Mouse (Mus musculus) lung, postnatal 14 days (tissue): ENCODE measurements around the gene Eno3.

ENCODE experiments used
- DNase-seq: peaks from one replicate; pipeline ENCODE4 v3.0.0; 2021

Eno3 gene

GRCm38 (mm10) chr11:70656964-70657363, at the start of gene Eno3:
Gene Eno3, plus strand, starts transcription at chr11:70657202.
- no peak for DNase-seq

- DNase-seq: no peak
Observed at GRCm38 (mm10) chr11:70607611-70608010, 49.4 kb upstream of the Eno3 start.

DNA sequence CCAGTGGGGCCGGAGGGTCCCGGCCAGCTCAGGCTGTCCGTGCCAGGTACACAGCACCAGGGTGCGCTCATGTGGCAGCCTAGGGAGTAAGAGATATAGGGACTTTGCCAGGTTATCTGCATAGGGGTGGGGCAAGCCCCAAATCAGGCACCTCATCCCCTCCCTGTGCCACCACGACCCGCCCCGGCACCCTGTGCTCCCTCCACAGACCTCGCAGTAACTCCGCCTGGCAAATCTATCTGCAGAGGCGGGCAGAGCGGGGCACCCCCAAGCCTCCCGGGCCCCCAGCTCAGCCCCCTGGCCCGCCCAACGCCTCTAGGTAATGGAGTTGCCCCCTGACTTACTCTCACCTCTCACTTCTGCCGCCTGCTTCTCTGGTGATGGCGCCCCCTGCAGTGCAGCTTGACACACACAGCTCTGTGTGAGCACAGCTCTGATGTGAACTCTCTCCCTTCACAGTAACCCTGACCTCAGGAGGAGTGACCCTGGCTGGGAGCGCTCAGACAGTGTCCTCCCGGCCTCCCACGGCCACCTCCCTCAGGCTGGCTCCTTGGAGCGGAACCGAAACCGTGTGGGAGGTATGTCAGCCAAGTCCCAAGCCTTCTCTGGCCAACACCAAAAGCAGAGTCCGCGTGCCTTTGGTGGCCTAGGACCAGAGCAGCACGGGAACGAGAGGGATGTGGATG, 48.5 kb upstream of the Eno3 start:
- peak; percentile 40 for DNase-seq

DNA sequence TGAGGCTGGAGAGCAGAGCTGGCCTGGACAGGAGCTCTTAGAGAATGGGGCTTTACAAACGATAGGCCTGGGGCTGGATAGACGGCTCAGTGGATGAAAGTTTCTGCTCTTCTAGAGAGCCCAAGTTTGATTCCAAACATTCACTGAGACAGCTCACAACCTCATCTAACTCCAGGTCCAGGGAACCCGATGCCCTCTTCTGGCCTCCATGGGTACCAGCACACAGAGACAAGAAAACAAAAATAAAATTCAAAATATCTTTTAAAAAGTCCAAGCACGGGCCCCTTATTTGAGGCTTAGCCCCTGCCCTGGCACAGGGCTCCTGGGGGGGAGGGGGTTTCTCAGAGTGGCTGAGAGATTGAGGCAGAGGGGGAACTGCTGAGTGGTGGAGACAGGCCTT, 46.2 kb upstream of the Eno3 start:
- DNase-seq: no peak

DNA sequence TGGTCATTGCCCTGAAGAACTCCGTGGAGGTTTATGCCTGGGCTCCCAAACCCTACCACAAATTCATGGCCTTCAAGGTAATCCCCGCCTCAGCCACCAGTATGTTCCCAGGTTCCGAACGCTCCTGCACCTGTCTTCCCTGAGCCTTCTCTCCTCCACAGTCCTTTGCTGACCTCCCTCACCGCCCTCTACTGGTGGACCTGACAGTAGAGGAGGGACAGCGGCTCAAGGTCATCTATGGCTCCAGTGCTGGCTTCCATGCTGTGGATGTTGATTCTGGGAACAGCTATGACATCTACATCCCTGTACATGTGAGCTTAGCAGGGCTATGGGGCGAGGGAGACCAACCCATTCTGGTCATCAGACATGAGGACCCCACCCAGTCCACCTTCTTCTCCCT, 44.5 kb upstream of the Eno3 start:
- DNase-seq: no peak

DNA sequence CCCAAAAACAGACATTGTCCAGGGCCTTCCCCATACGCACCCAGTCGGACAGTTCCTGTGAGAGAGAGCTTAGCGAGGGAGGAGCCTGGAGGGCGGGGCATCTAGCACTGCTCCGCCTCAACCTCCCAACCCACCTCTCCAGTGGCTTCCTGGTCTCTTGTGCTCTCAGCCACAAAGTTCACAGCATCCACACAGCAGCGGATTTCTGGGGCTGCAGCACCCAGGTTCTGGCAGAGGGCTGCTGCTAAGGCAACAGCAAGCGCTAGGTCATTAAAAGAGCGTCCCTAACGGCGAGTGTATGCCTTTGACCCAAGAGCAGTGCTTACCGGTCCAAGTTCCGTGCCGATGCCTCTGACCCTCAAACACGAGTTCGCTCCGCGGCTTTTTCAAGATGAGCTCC, 41.9 kb upstream of the Eno3 start:
- peak; percentile 71 for DNase-seq

DNA sequence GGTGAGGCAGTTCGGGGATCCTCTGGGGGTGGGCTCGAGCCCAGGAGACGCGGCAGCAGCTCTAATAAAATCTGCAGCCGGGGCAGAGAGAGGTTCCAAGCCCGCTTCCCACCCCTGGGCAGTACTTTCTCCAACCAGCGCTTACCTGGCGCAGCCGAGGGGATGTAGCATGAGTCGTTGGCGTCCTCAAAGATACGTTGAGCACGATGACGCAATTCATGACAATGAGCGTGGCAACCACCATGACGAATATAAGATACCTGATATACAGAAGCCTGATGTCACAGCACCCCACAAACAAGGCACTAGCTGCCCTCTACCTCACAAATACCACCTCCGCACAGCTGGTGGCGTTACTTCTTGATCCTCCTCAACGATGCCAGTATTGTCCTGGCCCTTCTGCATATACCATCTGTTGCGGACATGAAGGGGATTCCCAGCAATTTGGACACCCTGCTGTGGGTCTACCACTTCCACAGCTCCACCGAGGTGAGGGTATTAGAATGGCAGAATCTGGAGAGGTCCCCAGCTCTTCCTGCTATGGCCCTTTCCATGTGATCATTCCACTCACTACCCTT, 41.4 kb upstream of the Eno3 start, which contains the start of gene 4930544D05Rik:
4930544D05Rik (plus strand) TSS at position 333 of the 578 bp plus-strand sequence.
- no peak for DNase-seq

DNA sequence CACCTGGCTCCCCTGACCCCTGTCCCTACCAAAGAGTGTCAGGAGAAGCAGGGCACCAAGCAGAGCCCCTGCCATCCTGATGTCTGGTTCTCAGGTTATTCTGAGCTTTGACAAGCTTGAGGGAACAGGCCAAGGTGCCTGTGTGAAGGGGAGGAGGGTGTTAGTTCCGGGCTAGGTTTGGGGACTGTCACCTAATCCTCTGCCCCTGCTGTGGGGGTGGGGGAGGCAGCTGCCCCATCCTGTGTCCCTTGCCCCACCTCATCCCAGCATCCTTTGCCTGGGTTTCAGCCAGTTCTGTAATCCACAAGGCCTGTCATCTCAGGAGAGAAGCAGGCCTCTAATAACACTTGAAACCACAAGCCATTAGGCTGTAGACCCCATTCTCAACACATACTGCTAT, 37.9 kb upstream of the Eno3 start, which contains the start of gene Chrne:
Chrne (minus strand) TSS at position 116 of the 400 bp plus-strand sequence.
- DNase-seq: no peak

DNA sequence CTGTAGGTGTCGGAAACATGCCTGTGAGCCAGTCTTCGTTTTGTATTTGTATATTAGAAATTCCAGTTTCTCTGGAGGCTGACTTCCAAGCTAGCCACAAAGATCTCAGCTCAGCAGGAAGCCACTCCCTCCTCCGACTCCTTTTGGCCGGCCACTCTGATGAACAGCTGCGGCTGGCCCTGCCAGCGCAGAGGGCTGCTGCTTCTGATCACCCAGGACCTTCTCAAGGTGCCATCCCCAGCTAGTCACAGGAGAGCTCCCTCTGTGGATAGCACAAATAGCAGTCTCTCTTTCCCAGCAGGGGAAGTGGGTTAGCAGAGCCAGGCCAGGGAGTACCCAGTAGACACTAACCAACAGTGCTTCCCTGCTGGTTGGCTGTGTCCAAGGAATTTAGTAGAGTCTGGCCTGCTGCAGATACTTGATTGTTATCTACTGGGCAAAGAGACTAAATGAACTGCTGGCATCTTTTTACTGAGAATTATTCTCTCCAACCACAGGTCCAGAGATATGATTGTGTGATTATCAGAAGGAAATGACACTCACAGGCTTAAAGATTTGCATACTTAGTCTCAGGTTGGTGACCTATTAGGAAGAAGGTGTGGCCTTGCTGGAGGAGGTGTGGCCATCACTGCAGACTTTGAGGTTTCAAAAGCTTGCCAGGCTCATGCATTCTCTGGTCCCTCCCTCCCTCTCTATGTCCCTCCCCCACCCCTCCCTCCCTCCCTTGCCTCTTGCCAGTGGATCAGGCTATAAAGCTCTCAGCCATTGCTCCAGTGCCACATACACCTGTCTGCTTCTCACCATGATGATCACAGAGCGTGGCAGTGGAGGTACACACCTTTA, 34.8 kb upstream of the Eno3 start:
- no peak for DNase-seq

- no peak for DNase-seq
Observed at GRCm38 (mm10) chr11:70623053-70623742, 33.8 kb upstream of the Eno3 start.

DNA sequence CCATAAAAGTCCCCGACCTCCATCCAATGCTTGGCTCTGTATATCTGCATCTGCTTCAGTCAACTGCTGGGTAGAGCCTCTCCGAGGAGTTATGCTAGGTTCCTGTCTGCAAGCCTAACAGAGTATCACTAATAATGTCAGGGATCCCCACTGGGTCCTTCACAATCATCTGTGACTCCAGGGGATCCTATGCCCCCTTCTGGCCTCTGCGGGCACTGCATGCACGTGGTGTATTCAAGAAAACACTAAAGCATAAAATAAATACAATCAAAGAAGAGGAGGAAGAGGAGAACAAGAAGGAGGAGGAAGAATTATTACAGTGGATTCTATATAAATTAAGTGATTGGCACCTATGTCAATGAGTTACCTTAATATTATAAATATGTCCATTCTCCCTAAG, 31.5 kb upstream of the Eno3 start:
- peak; percentile 61 for DNase-seq

DNA sequence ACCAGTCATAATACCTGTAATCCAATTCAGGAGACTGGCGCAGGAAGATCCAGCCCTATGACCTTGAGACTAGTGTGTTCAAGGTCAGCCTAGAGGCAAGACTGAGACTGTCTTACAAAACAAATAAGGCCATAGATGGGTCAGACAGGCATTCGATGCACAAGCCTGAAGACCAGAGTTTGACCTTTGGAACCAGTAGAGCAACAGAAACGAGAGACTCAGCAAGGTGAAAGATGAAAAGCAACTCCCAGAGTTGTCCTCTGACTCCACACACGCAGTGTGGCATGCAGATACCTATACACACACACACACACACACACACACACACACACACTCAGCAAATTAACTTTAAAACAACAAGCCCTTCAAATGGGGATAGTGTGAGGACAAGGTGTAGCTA, 30.1 kb upstream of the Eno3 start:
- no peak for DNase-seq

- DNase-seq: no peak
Observed at GRCm38 (mm10) chr11:70628431-70628830, 28.6 kb upstream of the Eno3 start.

DNA sequence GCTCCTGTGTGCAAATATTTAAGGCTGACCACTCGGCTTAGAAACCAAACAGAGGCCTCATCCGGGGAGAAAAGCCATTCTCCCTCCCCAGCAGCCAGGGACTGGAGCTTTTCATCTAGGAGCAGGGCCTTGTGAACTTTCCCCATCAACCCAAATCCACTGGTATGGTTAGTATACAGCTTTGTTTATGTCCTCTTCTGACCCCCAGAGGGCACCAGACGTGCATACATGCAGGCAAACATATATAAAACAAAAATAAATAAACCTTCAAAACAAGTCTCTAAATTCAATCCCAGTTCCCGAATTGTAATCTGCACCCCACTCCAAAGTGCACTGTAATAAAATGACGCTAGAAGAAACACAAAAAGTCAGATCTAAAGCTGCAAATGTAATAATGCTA, 27.4 kb upstream of the Eno3 start:
- no peak for DNase-seq

DNA sequence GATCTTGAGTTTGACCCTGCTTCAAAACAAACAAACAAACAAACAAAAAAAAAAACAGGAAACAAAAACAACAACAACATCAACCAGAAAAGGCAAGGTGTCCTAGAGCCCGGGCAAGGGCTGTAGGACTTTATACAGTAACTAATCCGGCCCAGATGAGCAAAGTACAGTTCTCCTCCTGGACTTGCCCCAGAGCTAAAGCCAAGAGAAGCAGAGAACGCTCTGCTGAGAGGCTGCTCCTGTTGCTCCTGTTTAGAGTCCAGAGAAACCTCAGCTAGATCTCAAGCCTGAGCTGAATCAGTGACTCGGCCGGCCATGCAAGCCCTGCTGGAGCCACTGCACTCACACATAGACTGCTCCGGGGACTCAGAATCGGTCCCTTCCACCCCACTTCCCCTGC, 26.9 kb upstream of the Eno3 start:
- DNase-seq: no peak

- no peak for DNase-seq
Observed at GRCm38 (mm10) chr11:70635601-70636000, 21.4 kb upstream of the Eno3 start.

- DNase-seq: no peak
Observed at GRCm38 (mm10) chr11:70637764-70638163, 19.2 kb upstream of the Eno3 start.

GRCm38 (mm10) chr11:70638293-70638692, 18.7 kb upstream of the Eno3 start:
- no peak for DNase-seq

DNA sequence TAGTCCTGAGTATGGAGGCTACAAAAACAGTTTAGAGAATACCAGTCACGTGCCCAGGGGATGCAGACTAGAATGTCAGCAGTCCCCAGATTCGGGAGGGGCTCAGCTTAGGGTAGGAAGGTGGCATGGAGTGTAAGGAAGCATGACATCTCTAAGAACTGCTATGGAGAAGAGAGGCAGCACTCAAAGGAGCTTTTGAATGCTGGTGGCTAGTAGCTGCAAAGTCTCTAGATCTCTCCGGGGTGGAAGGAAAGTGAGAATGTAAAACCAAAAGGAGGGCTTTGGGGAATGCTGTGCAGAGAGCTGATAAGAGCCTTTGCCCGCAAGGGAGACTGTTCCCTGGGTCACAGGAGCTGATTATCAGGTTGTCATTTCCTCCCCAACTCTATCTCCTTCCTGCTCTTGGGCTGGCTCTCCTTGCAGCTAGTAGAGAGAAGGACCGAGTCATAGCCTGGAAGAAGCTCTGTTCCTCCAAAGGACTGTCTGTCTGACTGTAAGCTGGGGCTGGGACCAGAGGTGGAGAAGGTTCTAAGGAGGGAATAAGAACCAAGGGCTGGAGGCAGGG, 18.2 kb upstream of the Eno3 start, which contains the start of gene Gp1ba:
Gp1ba (plus strand) TSS at position 409 of the 565 bp plus-strand sequence.
- no peak for DNase-seq

GRCm38 (mm10) chr11:70639976-70640375, 17.0 kb upstream of the Eno3 start:
- DNase-seq: no peak

DNA sequence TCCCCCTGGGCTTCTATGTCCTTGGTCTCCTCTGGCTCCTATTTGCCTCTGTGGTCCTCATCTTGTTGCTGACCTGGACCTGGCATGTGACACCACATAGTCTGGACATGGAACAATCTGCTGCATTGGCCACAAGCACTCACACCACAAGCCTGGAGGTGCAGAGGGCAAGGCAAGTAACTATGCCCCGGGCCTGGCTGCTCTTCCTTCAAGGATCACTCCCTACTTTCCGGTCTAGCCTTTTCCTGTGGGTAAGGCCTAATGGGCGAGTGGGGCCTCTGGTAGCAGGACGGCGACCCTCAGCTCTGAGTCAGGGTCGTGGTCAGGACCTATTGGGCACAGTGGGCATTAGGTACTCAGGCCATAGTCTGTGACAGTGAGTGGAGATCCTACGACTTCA, 15.8 kb upstream of the Eno3 start:
- DNase-seq: no peak

DNA sequence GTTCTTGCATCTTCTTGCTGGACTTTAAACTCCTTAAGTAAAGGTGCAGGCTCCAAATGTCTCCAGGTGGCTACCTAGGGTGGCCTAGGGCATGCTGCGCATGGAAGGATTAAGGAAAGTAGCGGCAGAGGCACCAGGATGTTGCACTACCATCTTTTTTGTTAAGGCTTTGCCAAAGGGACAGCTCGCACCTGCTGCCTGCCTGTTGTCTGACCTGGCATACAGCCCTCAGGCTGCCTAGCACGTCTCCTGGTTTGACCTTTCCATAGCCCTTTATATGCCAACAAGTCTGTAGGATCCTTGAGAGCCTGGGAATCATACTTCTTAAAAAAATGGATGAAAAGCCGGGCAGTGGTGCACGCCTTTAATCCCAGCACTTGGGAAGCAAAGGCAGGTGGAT, 14.0 kb upstream of the Eno3 start:
- no peak for DNase-seq

GRCm38 (mm10) chr11:70644564-70645103, 12.4 kb upstream of the Eno3 start:
- DNase-seq: no peak
